Mouse (Mus musculus): Measurements from ENCODE around the gene Olfr1111. TPM values are rescaled to one million over a fixed set of nuclear protein-coding genes. Genes with fewer than 3 reads are reported as not detected.
"Not testable (repeated sequence)": the region's sequence is repeated elsewhere in the genome, so short reads cannot be mapped to it uniquely, and the experiment has no call there.

The Olfr1111 gene
- not detected in 2 replicates for polyA plus RNA-seq (2015; fragmentation: Nextera tagmentation; extraction: Ambion mirVana)

- Histone ChIP-seq H3K27ac (no peak within 1 kb of the TSS), H3K4me1 (replicated peaks) (no peaks in the 10 kb centered on the region), H3K4me2 (no peak within 1 kb of the TSS), H3K4me3 (no peak within 1 kb of the TSS), H3K36me3 (no peaks in the 10 kb centered on the region), H3K27me3 (no peaks in the 10 kb centered on the region), H3K9me3 (replicated peaks) (no peaks in the 10 kb centered on the region), H3K9ac (no peak within 1 kb of the TSS)
- no peak for ATAC-seq (replicated peaks; ENCODE audit: insufficient number of reproducible peaks, insufficient read depth, low FRiP score, low read depth)
These were observed at the start of gene Olfr1111 for GRCm38 (mm10) chr2:87152524-87152923. TSS of gene Olfr1111 (minus strand) at chr2:87152624.

GRCm38 (mm10) chr2:87187498-87187897 lies 35.1 kb upstream of the Olfr1111 start, which contains the start of gene Olfr1112:
TSS of gene Olfr1112 (plus strand) at chr2:87187798.
- H3K4me1 ChIP-seq (replicated peaks), result no peaks in the 10 kb centered on the region
- H3K4me3 ChIP-seq, result no peak within 1 kb of the TSS
- H3K9ac ChIP-seq, result no peak within 1 kb of the TSS
- no peak for ATAC-seq (replicated peaks; ENCODE audit: insufficient number of reproducible peaks, insufficient read depth, low FRiP score, low read depth)
- 0 out of 2 replicates have a peak, but pooled peaks cover 3% of the 10 kb centered on the region for H3K9me3 ChIP-seq (replicated peaks)
- no peaks in the 10 kb centered on the region for H3K27me3 ChIP-seq
- 75% methylated on average over 1 of the region's 1 CpGs for WGBS
- no peaks in the 10 kb centered on the region for H3K36me3 ChIP-seq
- no peak within 1 kb of the TSS for H3K4me2 ChIP-seq
- no peak within 1 kb of the TSS for H3K27ac ChIP-seq

GRCm38 (mm10) chr2:87167731-87168130 lies 15.3 kb upstream of the Olfr1111 start:
- not testable (repeated sequence) for H3K9ac ChIP-seq; H3K4me1 ChIP-seq (replicated peaks); ATAC-seq (replicated peaks; ENCODE audit: insufficient number of reproducible peaks, insufficient read depth, low FRiP score, low read depth); H3K4me3 ChIP-seq; H3K9me3 ChIP-seq (replicated peaks); H3K27ac ChIP-seq; H3K36me3 ChIP-seq; H3K27me3 ChIP-seq; H3K4me2 ChIP-seq
- 68% methylated on average over 2 of the region's 2 CpGs for WGBS

- H3K27ac ChIP-seq, result no peak within 1 kb of the TSS
- H3K4me1 ChIP-seq (replicated peaks), result no peaks in the 10 kb centered on the region
- H3K27me3 ChIP-seq, result no peaks in the 10 kb centered on the region
- no peak within 1 kb of the TSS for H3K4me3 ChIP-seq
- no peak within 1 kb of the TSS for H3K9ac ChIP-seq
- ATAC-seq (replicated peaks; ENCODE audit: insufficient number of reproducible peaks, insufficient read depth, low FRiP score, low read depth), result no peak
- H3K9me3 ChIP-seq (replicated peaks), result no peaks in the 10 kb centered on the region
- H3K36me3 ChIP-seq, result no peaks in the 10 kb centered on the region
- 61% methylated on average over 1 of the region's 1 CpGs for WGBS
- H3K4me2 ChIP-seq, result no peak within 1 kb of the TSS
These were observed 12.2 kb downstream of the Olfr1111 start, which contains the start of gene Olfr1110 for GRCm38 (mm10) chr2:87140200-87140599. TSS of gene Olfr1110 (minus strand) at chr2:87140300.

- H3K4me1 ChIP-seq (replicated peaks), result no peaks in the 10 kb centered on the region
- no peaks in the 10 kb centered on the region for H3K36me3 ChIP-seq
- no peak within 1 kb of the TSS for H3K4me2 ChIP-seq
- no peak within 1 kb of the TSS for H3K4me3 ChIP-seq
- no peak within 1 kb of the TSS for H3K27ac ChIP-seq
- no peaks in the 10 kb centered on the region for H3K27me3 ChIP-seq
- no peaks in the 10 kb centered on the region for H3K9me3 ChIP-seq (replicated peaks)
- ATAC-seq (replicated peaks; ENCODE audit: insufficient number of reproducible peaks, insufficient read depth, low FRiP score, low read depth), result no peak
- H3K9ac ChIP-seq, result no peak within 1 kb of the TSS
These were observed 38.0 kb downstream of the Olfr1111 start, which contains the start of gene Olfr259 for GRCm38 (mm10) chr2:87114467-87114866. TSS of gene Olfr259 (minus strand) at chr2:87114567.

Other genes starting within 250 kb of the Olfr1111 start
- not detected in 2 replicates for gene Olfr1098, start 228.1 kb downstream of the Olfr1111 start, polyA plus RNA-seq (2015; fragmentation: Nextera tagmentation; extraction: Ambion mirVana)
- gene Olfr1099, start 191.9 kb downstream of the Olfr1111 start, polyA plus RNA-seq (2015; fragmentation: Nextera tagmentation; extraction: Ambion mirVana), result not detected in 2 replicates
- gene Olfr1100, start 172.7 kb downstream of the Olfr1111 start, polyA plus RNA-seq (2015; fragmentation: Nextera tagmentation; extraction: Ambion mirVana), result not detected in 2 replicates
- gene Olfr1101, start 161.4 kb downstream of the Olfr1111 start, polyA plus RNA-seq (2015; fragmentation: Nextera tagmentation; extraction: Ambion mirVana), result not detected in 2 replicates
- not detected in 2 replicates for gene Olfr1102, start 154.2 kb downstream of the Olfr1111 start, polyA plus RNA-seq (2015; fragmentation: Nextera tagmentation; extraction: Ambion mirVana)
- not detected in 2 replicates for gene Olfr1104, start 125.5 kb downstream of the Olfr1111 start, polyA plus RNA-seq (2015; fragmentation: Nextera tagmentation; extraction: Ambion mirVana)
- gene Olfr1105, start 116.1 kb downstream of the Olfr1111 start, polyA plus RNA-seq (2015; fragmentation: Nextera tagmentation; extraction: Ambion mirVana), result not detected in 2 replicates
- not detected in 2 replicates for gene Olfr1106, start 100.4 kb downstream of the Olfr1111 start, polyA plus RNA-seq (2015; fragmentation: Nextera tagmentation; extraction: Ambion mirVana)
- not detected in 2 replicates for gene Olfr1107, start 76.8 kb downstream of the Olfr1111 start, polyA plus RNA-seq (2015; fragmentation: Nextera tagmentation; extraction: Ambion mirVana)
- not detected in 2 replicates for gene Olfr1109, start 56.6 kb downstream of the Olfr1111 start, polyA plus RNA-seq (2015; fragmentation: Nextera tagmentation; extraction: Ambion mirVana)
- not detected in 2 replicates for gene Olfr259, start 38.1 kb downstream of the Olfr1111 start, polyA plus RNA-seq (2015; fragmentation: Nextera tagmentation; extraction: Ambion mirVana)
- not detected in 2 replicates for gene Olfr1110, start 12.3 kb downstream of the Olfr1111 start, polyA plus RNA-seq (2015; fragmentation: Nextera tagmentation; extraction: Ambion mirVana)
- gene Olfr1112, start 35.2 kb upstream of the Olfr1111 start, polyA plus RNA-seq (2015; fragmentation: Nextera tagmentation; extraction: Ambion mirVana), result not detected in 2 replicates
- not detected in 2 replicates for gene Olfr1113, start 56.3 kb upstream of the Olfr1111 start, polyA plus RNA-seq (2015; fragmentation: Nextera tagmentation; extraction: Ambion mirVana)
- gene Olfr1115, start 95.4 kb upstream of the Olfr1111 start, polyA plus RNA-seq (2015; fragmentation: Nextera tagmentation; extraction: Ambion mirVana), result not detected in 2 replicates
- not detected in 2 replicates for gene Olfr1116, start 114.9 kb upstream of the Olfr1111 start, polyA plus RNA-seq (2015; fragmentation: Nextera tagmentation; extraction: Ambion mirVana)
- gene Olfr1118, start 155.0 kb upstream of the Olfr1111 start, polyA plus RNA-seq (2015; fragmentation: Nextera tagmentation; extraction: Ambion mirVana), result not detected in 2 replicates
- gene Olfr1120, start 202.2 kb upstream of the Olfr1111 start, polyA plus RNA-seq (2015; fragmentation: Nextera tagmentation; extraction: Ambion mirVana), result not detected in 2 replicates
- not detected in 2 replicates for gene Olfr1121, start 217.3 kb upstream of the Olfr1111 start, polyA plus RNA-seq (2015; fragmentation: Nextera tagmentation; extraction: Ambion mirVana)
- gene Olfr1122, start 233.2 kb upstream of the Olfr1111 start, polyA plus RNA-seq (2015; fragmentation: Nextera tagmentation; extraction: Ambion mirVana), result not detected in 2 replicates

Data from heart, embryonic 15.5 days (tissue).